Mouse (Mus musculus) lung, adult 2 months (tissue): Measurements from ENCODE around the gene Ppp3cb.

ENCODE experiments used
- CTCF ChIP-seq: fragments of 200-500 bp; IDR thresholded peaks from 2 replicates; pipeline ENCODE4 v1.5.1; 2011; ENCODE audit warnings: mild to moderate bottlenecking, low read length, control low read depth; ENCODE audit not compliant: insufficient read depth
- POLR2A ChIP-seq: fragments of 200-500 bp; IDR thresholded peaks from 2 replicates; pipeline ENCODE4 v1.6.1; 2011; ENCODE audit warnings: low read depth, mild to moderate bottlenecking, control low read depth, low read length, borderline replicate concordance; ENCODE audit errors: extremely low read depth

DNA sequence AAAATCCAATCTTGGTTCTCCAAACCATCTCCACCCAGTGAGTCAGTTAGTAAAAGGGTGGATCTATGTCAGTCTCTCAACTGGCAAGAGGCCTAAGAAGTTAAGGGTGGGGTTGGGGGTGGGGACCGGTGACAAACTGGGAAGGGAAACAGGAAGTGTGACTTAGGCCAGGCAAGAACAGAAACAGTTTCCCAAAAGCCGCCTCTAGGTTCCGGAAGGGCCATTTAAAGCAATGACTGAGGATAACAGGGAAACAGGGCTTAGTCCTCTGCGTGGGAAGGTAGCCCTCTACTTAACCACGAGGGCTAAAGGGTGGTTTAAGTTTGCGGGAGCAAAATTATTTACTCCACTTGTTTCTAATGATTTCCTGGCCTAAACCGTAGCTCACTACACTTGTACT is 67.6 kb downstream of the Ppp3cb start:
- TF ChIP-seq CTCF = no peak
- TF ChIP-seq POLR2A = no peak
